Mouse (Mus musculus): ENCODE data around the gene Akr1a1.

DNA sequence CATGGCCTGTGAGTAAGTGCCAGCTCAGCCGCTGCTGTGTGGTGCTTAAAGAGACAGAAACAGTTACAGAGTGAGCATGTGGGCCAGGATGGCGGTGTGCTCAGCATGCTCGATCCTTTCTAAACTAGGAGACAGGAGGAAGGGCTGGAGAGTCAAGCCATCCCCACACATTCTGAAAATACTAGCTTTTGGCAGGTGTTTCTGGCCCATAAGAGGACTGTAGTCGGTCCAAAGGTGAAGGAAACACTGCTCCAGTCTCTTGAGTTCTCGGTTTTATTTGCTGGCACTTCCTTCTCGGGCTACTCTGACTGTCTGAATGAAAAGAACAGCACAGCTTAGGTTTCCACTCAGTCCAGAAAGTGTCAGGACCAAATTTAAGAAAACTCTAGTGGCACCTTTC is 9.3 kb upstream of the Akr1a1 start:
- TF ChIP-seq EP300 (optimal IDR thresholded peaks at IDR 0.05) = no peak
- TF ChIP-seq CTCF (IDR thresholded peaks at IDR 0.05; ENCODE audit: low read depth) = no peak

Data from stomach, postnatal 0 days (tissue).